Mouse (Mus musculus) lung, postnatal 0 days (tissue): ENCODE measurements at regions not wholly inside any gene's neighbourhood (a gene's known extent, or its start where the extent isn't known, plus 50 kb on each side); places are given as distances from the start of the nearest gene placed in this dataset.

Experiments used
- CTCF ChIP-seq: IDR thresholded peaks from 2 replicates; pipeline ENCODE4 v1.5.1; 2016; ENCODE audit warnings: antibody characterized with exemption, mild to moderate bottlenecking
- EP300 ChIP-seq: IDR thresholded peaks from 2 replicates; pipeline ENCODE4 v1.6.1; 2016; ENCODE audit warnings: antibody characterized with exemption, mild to moderate bottlenecking, control low read depth

DNA sequence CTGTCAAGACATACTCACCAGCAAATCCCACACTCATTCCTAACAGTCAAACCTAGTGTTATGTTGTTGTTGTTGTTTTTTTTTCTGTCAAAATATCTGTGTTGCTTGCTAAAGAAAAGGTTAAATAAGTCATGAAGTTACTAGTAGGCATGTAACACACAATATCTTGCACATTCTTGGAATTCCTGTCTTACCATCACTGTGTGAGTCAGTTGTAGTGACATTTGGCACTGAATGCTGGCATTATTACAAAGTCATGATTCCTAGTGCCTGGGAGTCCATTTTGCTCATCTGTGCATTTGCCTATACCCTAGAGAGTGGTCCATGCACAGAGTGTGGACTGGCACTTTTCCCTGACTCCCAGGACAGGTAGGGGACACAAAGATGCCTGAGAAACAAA, 67.9 kb upstream of the Trp63 start:
- TF ChIP-seq EP300: no peak
- TF ChIP-seq CTCF: no peak
